In the genomic region with DNA sequence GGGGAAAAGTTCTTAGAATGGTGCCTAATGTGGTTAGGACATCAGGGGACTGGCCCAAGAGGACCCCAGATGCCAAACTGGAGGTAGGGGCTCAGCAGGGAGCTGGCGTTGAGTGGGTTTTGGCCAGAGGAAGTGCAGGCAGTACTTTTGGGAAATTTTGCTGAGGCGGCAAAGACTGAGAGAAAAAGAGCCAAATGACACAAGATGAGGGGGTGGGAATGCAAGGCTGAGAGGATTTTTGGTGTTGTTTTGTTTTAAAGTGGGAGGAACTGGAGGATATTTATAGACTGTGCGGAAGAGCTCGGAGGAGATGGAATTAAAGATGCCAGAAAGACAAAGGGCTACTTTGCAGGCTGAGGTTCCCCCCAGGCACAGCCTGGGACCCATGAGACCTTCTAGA, we compare ENCODE assay signal across 8 mouse cellular contexts. TPM values are rescaled to one million over a fixed set of nuclear protein-coding genes. Genes with fewer than 3 reads are reported as not detected.
DNase-seq lines count a peak whose midpoint lies in the region; ATAC-seq and TF ChIP-seq lines count a peak whose summit lies in the region.

No protein-coding gene starts in this region.

- 53% methylated on average over 4 of the region's 4 CpGs for WGBS in heart, embryonic 16.5 days
- WGBS in spleen, adult 2 months, result 72% methylated on average over 4 of the region's 4 CpGs

- DNase-seq in heart, adult 8-10 months (ENCODE audit: low spot score), result no peak
- no peak for DNase-seq in spleen, adult 2 months (ENCODE audit: low read depth in 1 of 2, low spot score in 2 of 2)
- DNase-seq in spleen, postnatal 10 days (ENCODE audit: low spot score in 2 of 2), result no peak
- DNase-seq in kidney, postnatal 14 days, result peak; percentile 61
- no peak for DNase-seq in ovary, postnatal 36 days (ENCODE audit: low spot score)

- ATAC-seq in heart, embryonic 16.5 days (replicated peaks; ENCODE audit: extremely low read depth, insufficient read depth, low FRiP score), result no peak
- ATAC-seq in inflammation-experienced regulatory T-cells, adult 6 months, result no peak
- no peak for ATAC-seq in erythroid progenitor cell, adult 5-6 weeks (replicated peaks; ENCODE audit: low FRiP score, poor library complexity, severe bottlenecking)

- TF ChIP-seq POLR2A in spleen, adult 2 months (IDR thresholded peaks at IDR 0.05; ENCODE audit: low read depth, low read length), result no peak

- TF ChIP-seq CTCF in spleen, adult 2 months (IDR thresholded peaks at IDR 0.05; ENCODE audit: extremely low read depth, insufficient read depth, insufficient read length, insufficient replicate concordance), result no peak

- H3K4me1 ChIP-seq in heart, embryonic 16.5 days (ENCODE audit: control insufficient read depth, insufficient read depth, low read length), result peaks cover 11% of the 10 kb centered on the region
- no peaks in the 10 kb centered on the region for H3K4me1 ChIP-seq in spleen, adult 2 months (ENCODE audit: control insufficient read depth, insufficient read depth, insufficient read length)

- H3K27me3 ChIP-seq in heart, embryonic 16.5 days (ENCODE audit: control insufficient read depth, insufficient read depth, low read length), result no peaks in the 10 kb centered on the region
- no peaks in the 10 kb centered on the region for H3K27me3 ChIP-seq in spleen, adult 2 months (ENCODE audit: control insufficient read depth, insufficient read depth, low read length)

- no peak overlapping the region for H3K4me2 ChIP-seq in heart, embryonic 16.5 days (ENCODE audit: low read depth, low read length)

- H3K4me3 ChIP-seq in heart, embryonic 16.5 days (ENCODE audit: low read length), result no peak overlapping the region
- H3K4me3 ChIP-seq in spleen, adult 2 months (ENCODE audit: extremely low read depth, insufficient read depth, insufficient read length), result no peak overlapping the region

- H3K36me3 ChIP-seq in heart, embryonic 16.5 days (ENCODE audit: control insufficient read depth, insufficient read depth), result peaks cover 16% of the 10 kb centered on the region
- peaks cover 13% of the 10 kb centered on the region; the same call in 1 of the 2 replicates for H3K36me3 ChIP-seq in spleen, adult 2 months (ENCODE audit: control insufficient read depth, insufficient read depth, low read length)

- H3K27ac ChIP-seq in heart, embryonic 16.5 days (ENCODE audit: low read length), result peak overlapping the region; percentile 57
- peak overlapping the region; percentile 22 for H3K27ac ChIP-seq in spleen, adult 2 months (ENCODE audit: insufficient read depth, low read length)

- no peak overlapping the region for H3K9ac ChIP-seq in heart, embryonic 16.5 days (ENCODE audit: low read length)

- no peaks in the 10 kb centered on the region for H3K9me3 ChIP-seq in heart, embryonic 16.5 days (replicated peaks; ENCODE audit: control insufficient read depth, low read length)

RNA-seq across cellular contexts. Expression of a gene that starts 1.4 kb away (rescaled TPM):
- 22.3 and 28.4 TPM in 2 replicates for polyA plus RNA-seq in heart, embryonic 16.5 days (2015; fragmentation: Nextera tagmentation; extraction: Ambion mirVana)
- 1 to 10 TPM; 2.9 to 5.4 (median 3.2) TPM for total RNA-seq in heart, adult 8-10 months (2022)
- polyA plus RNA-seq in spleen, adult 2 months (2012; rRNA removed), result 0.55 and 0.70 TPM in 2 replicates
- polyA plus RNA-seq in inflammation-experienced regulatory T-cells, adult 6 months (2017; shearing (Covaris generic)), result 10 to 100 TPM; 87.3 to 95.6 (median 90.8) TPM
- total RNA-seq in erythroid progenitor cell, adult 5-6 weeks (2015; ENCODE audit: low replicate concordance), result 61.6 and 90.5 TPM in 2 replicates
- total RNA-seq in erythroid progenitor cell, adult 5-6 weeks (2017; ENCODE audit: low replicate concordance), result 99.5 and 120 TPM in 2 replicates

RNA-seq across cellular contexts. Expression of a gene that starts 1.5 kb away (rescaled TPM):
- 0.22 and 0.55 TPM in 2 replicates for polyA plus RNA-seq in heart, embryonic 16.5 days (2015; fragmentation: Nextera tagmentation; extraction: Ambion mirVana)
- total RNA-seq in heart, adult 8-10 months (2022), result 10 to 100 TPM in 2 of 4 experiments, 1 to 10 TPM in 2; 8.6 to 13.7 (median 9.6) TPM
- 0.15 and 0.29 TPM in 2 replicates for polyA plus RNA-seq in spleen, adult 2 months (2012; rRNA removed)
- polyA plus RNA-seq in inflammation-experienced regulatory T-cells, adult 6 months (2017; shearing (Covaris generic)), result 1 to 10 TPM in 2 of 3 experiments, under 1 TPM in 1; 0.47 to 5.8 (median 1.5) TPM
- total RNA-seq in erythroid progenitor cell, adult 5-6 weeks (2015; ENCODE audit: low replicate concordance), result 1.1 and 4.2 TPM in 2 replicates
- total RNA-seq in erythroid progenitor cell, adult 5-6 weeks (2017; ENCODE audit: low replicate concordance), result 1.7 and 7.3 TPM in 2 replicates

RNA-seq across cellular contexts. Expression of a gene that starts 16.8 kb away (rescaled TPM):
- 26.6 and 32.2 TPM in 2 replicates for polyA plus RNA-seq in heart, embryonic 16.5 days (2015; fragmentation: Nextera tagmentation; extraction: Ambion mirVana)
- total RNA-seq in heart, adult 8-10 months (2022), result 10 to 100 TPM; 51.9 to 65.0 (median 59.6) TPM
- polyA plus RNA-seq in spleen, adult 2 months (2012; rRNA removed), result 147 and 188 TPM in 2 replicates
- 100 to 1,000 TPM in 2 of 3 experiments, 10 to 100 TPM in 1; 94.4 to 152 (median 117) TPM for polyA plus RNA-seq in inflammation-experienced regulatory T-cells, adult 6 months (2017; shearing (Covaris generic))
- total RNA-seq in erythroid progenitor cell, adult 5-6 weeks (2015; ENCODE audit: low replicate concordance), result 4.7 and 7.1 TPM in 2 replicates
- 3.6 and 13.6 TPM in 2 replicates for total RNA-seq in erythroid progenitor cell, adult 5-6 weeks (2017; ENCODE audit: low replicate concordance)

Comparison
In these comparisons a context has a peak if more than half of its experiments do, and no peak if none do; other contexts are left out.
1. RNA of a gene that starts 1.4 kb away (polyA plus RNA-seq): 87.3 to 95.6 TPM in inflammation-experienced regulatory T-cells, adult 6 months and 22.3 to 28.4 TPM in heart, embryonic 16.5 days; 0.55 to 0.70 TPM in spleen, adult 2 months; every median in the first group is over 10 times any median in the second.